Mouse (Mus musculus) MN1 (cell line): ENCODE measurements around the gene Ankrd13d.
A peak's percentile ranks its signal among the peaks of the same experiment; 100 is the strongest.

Source experiments
- DNase-seq: peaks from one replicate; pipeline ENCODE4 v3.0.0-alpha.2; 2016; ENCODE audit warnings: low spot score

Gene Ankrd13d

GRCm38 (mm10) chr19:4282898-4283553, at the start of gene Ankrd13d:
Gene Ankrd13d, minus strand, starts transcription at chr19:4283137.
- peak; percentile 83 for DNase-seq

- peak; percentile 29 for DNase-seq
Observed at GRCm38 (mm10) chr19:4332653-4333052, 49.7 kb upstream of the Ankrd13d start.

DNA sequence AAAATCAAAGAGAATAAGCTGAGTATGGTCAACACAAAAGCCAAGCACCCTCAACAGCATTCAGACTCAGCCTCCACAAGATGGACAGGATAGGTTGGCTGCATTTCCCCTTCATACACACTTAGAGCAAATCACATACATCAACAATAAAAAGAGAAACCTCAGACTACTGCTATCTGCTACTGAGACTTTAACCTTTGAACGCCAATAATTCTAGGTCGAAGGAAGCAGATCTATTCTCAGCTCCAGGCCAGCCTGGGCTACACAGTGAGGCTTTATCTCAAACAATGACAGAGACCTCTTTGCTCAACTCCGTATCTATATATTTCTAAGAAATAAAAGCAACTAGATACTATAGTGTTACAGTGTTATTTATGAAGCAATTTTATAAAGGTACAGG, 48.3 kb upstream of the Ankrd13d start:
- DNase-seq: no peak

- no peak for DNase-seq
Observed at GRCm38 (mm10) chr19:4330603-4331002, 47.7 kb upstream of the Ankrd13d start.

DNA sequence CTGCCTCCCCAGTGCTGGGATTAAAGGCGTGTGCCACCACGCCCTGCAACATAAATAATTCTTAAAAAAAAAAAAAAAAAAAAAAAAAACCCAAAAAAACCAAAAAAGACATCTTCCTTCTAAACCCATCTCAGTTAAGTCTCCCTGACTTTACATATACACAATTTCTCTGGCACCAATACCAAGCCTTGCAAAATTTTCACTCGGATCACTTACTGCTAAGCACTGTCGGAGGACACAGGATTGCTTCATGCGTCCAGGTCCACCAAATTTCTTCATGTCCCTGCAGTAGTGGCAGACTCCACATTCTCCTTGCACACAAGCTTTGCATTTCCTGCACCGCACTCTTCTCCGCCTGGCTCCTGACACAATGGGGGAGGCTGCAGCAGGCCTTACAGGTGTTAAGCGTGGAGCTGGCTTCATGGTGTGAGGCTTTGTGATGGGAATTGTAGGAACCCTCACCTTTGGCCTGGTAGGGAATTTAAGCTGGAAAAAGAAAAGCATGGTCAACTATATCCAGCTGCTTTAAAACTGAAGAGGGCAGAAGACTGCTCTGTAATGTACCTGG, 45.9 kb upstream of the Ankrd13d start:
- no peak for DNase-seq

DNA sequence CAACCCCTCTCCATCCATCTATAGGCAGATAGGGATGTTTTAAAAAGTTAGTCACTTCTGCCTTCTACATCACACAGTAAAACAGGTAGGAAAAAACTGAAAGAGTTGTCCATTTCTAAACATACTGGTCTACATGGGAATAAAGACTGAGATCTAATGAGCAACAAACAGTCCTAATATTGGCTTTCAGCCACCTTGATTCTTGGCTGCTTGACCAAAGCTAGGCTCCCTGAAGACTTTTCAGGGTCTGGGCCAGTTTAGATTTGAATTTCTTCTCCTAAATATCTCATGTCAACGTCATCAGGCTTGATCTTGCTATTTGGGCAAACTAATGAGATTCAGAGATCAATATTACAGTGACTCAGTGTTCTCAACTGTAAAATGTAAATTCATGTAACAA, 43.9 kb upstream of the Ankrd13d start:
- no peak for DNase-seq

- no peak for DNase-seq
Observed at GRCm38 (mm10) chr19:4326106-4326505, 43.2 kb upstream of the Ankrd13d start.

DNA sequence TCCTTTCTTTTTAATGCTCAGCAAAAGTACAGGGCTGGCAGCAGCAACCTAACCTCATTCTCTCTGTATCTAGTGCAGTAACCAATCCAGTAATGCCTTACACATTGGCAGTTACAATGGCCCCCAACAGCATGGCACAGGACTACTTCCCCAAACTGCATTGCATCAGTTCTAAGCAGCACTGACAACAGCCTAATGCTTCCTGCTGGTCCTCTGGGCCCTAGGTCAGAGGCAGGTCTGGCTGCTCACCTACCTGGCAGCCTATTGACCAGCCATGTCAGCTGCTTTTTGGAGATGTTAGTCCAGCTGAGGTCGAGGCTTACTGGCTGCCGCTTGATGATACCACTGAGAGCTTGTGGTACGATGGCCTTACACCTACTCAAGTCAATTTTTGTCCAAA, 39.2 kb upstream of the Ankrd13d start:
- no peak for DNase-seq

DNA sequence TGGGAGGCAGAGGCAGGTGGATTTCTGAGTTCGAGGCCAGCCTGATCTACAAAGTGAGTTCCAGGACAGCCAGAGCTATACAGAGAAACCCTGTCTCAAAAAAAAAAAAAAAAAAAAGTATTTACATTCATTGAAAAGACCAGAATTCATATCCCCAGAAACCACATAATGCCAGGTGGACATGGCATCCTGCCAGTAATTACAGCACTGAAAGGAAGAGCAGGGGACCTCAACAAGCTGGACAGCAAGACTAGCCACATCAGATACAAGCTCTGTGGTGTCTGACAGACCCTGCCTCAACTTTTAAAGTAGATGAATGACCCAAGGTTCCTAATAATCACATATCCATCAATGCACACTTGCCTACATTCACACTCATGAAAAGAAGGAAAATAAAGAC, 38.7 kb upstream of the Ankrd13d start:
- DNase-seq: no peak

- no peak for DNase-seq
Observed at GRCm38 (mm10) chr19:4319272-4319671, 36.3 kb upstream of the Ankrd13d start.

- DNase-seq: no peak
Observed at GRCm38 (mm10) chr19:4317181-4317580, 34.2 kb upstream of the Ankrd13d start.

DNA sequence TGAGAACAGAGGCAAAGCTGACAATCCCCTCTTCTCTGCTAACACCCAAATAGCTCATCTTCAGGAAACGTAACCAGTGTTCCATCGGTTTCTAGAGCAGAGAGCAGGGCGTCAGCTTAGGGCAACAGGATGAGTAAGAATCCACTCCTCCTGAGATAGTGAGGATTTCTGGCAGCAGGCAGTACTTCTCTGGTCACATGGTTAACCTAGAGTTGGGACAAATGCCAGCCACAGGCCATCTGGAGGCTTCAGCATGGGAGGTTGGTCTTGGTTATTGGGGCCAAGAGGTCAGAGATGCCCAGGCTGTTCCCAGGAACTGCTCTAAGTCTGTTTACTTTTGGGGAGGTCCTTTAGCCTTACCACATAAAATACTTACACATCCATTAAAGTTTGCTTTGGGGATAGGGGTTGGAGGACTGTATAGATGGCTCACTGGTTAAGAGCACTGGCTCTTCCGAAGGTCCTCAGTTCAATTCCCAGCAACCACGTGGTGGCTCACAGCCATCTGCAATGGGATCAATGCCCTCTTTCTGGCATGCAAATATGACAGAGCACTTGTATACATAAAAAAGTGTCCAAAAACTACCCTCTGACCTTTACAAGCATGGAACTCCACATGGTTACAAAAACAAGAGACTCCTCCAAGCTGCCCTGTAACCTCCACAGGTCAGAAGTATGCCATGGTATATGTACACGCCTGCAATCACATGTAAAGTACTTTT, 32.4 kb upstream of the Ankrd13d start:
- DNase-seq: peak; percentile 85

GRCm38 (mm10) chr19:4309776-4310185, 26.8 kb upstream of the Ankrd13d start:
- DNase-seq: peak; percentile 73

DNA sequence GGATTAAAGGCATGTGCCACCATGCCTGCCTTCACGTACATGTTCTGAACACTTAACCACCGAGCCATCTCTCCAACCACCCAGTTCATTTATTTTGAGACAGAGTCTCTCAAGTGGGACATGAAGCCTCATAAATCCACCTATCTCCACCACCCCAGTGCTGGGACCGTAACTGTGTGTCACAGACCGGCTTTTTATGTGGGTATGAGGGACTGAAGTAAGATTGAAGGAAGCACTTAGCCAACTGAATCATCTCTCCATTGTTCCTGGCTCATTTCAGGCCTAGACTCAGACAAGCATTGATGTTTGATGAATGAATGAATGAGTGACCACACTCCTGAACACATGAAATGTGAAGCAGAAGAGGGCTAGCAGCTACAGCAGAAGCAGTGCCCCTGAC, 26.4 kb upstream of the Ankrd13d start:
- no peak for DNase-seq

DNA sequence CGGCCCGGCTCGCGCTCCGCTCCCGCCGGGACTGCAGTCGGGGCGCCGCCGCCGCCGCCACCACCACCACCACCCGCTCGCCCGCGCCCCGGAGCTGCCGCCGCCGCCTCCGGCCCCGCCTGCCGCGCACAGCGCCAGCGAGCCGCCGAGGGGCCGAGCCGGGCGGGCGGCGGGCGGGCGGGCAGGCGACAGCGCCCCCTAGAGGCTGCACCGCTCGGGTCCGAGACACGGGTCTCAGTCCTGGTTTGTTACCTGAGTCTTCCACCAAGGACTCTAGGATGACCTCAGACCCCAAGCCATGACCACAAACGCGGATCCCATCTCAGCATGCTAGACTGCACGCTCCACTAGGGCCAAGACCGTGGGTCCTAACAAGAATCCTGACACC, 23.2 kb upstream of the Ankrd13d start, which contains the start of gene Grk2:
Gene Grk2 (minus strand): TSS at position 33 of the 388 bp plus-strand sequence.
- DNase-seq: peak; percentile 74

GRCm38 (mm10) chr19:4305491-4306189, 22.7 kb upstream of the Ankrd13d start:
- DNase-seq: peak; percentile 55

GRCm38 (mm10) chr19:4304871-4305321, 22.0 kb upstream of the Ankrd13d start:
- DNase-seq: no peak

- DNase-seq: no peak
Observed at GRCm38 (mm10) chr19:4304251-4304821, 21.4 kb upstream of the Ankrd13d start.

DNA sequence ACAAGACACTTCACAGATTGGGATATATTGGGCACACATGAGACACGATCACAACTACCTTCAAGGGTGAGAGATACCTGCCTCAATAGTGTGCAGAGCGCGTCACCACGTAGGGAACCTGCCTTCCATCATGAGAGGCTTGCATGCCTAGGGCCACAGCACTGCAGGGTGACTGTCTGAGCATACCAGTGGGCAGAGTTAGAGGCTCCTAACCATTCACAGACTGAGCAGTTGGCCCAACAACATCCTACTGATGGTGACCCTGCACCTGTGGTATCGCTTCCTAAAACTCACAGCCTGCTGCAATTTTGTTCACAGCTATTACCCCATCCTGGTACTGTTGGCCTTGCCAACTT, 20.7 kb upstream of the Ankrd13d start:
- DNase-seq: no peak

- DNase-seq: no peak
Observed at GRCm38 (mm10) chr19:4302936-4303639, 20.2 kb upstream of the Ankrd13d start.
